Mouse (Mus musculus): Measurements from ENCODE around the gene Polr2g.

DNA sequence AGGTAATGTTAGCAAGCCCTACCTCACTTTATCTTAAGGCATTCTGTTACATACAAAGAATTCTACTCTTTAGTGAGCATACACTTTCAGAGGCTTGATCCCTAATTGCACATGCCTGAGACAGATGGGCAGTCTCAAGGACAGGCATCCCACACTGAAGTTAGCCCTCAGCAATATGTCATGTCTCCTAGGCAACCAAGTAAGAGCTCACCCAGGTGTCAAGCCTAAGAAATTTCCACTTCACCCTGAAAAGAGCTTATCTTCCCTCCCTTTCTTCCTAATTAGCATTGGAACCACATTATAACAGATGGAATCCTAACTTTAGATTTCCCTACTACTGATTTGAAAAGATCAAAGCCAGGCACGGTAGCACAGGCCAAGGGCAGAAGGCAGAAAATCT lies 9.2 kb downstream of the Polr2g start:
- no peak for TF ChIP-seq CTCF (IDR thresholded peaks at IDR 0.05; ENCODE audit: borderline replicate concordance, insufficient read depth, low read length)
- TF ChIP-seq POLR2A (IDR thresholded peaks at IDR 0.05; ENCODE audit: low read depth, low read length), result no peak
